Mouse (Mus musculus): ENCODE measurements at regions not wholly inside any gene's neighbourhood (a gene's known extent, or its start where the extent isn't known, plus 50 kb on each side); places are given as distances from the start of the nearest gene placed in this dataset.

- DNase-seq = no peak
Observed at GRCm38 (mm10) chr1:42755958-42756357, 60.4 kb downstream of the Pou3f3 start.

DNA sequence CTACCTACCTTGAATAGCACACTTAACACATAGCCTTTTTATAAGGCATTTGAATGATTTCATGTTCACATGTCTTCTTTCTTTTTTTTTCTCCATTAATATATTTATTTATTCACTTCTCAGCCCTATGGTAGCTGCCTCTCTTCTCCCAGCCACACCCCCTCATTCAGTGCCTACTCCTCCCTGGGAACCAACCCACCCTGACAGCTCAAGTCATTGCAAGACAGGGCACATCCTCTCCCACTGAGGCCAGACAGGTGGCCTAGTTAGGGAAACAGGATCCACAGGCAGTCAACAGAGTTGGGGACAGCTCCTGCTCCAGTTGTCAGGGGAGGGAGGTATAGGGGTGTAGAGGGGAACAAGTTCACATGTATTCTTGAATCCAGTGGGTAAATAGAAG is 60.9 kb downstream of the Pou3f3 start:
- DNase-seq = no peak

- no peak for DNase-seq
Observed at GRCm38 (mm10) chr1:42763447-42763846, 67.9 kb downstream of the Pou3f3 start.

DNA sequence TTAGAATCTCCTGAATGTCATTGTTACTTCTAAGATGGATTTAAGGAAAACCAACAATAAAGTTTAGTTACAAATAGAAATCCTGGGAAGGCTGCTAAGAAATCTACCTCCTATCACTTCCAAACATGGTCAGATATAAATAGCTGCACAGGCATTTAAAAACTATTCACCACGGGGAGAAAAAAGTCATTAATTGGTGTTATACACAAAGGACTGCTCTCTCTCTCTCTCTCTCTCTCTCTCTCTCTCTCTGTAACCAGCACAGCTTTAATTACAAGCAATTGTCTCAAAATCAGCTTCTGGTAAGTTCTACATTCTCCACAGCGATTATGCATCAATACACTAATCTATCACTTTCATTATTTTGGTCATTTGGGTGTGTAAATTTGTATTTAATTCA is 68.5 kb downstream of the Pou3f3 start:
- DNase-seq = no peak

- DNase-seq = no peak
Observed at GRCm38 (mm10) chr1:42770085-42770484, 74.5 kb downstream of the Pou3f3 start.

- peak; percentile 69 for DNase-seq
Observed at GRCm38 (mm10) chr1:42772000-42772399, 76.4 kb downstream of the Pou3f3 start.

DNA sequence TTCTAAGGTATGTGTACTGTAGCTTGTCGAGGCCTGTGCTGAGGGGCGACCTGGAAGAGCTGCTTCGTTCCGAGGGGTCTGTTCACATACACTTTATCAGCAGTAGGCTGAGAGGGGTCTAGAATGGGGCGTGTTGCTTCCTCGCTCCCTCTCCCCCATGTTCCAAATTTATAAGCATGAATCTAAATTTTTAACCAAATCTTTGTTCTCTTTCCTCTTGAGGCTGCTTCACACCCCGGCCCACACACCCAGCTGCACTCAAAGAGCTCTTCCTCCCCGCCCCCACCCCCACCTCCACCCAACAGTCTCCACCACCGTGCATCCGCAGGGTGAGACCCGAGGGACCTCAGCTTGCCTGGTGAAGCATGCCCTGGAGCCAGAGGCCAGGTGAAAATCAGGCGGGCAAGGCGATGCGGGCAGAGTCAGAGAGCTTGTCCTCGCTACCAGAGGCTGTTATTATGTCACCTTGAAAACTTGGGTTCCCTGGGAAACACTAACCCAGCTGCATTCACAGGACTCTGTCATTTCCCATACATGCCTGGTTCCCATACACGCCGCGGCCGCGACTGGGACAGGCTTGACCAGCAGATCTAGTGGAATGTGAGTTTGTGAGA is 77.1 kb upstream of the Mrps9 start:
- DNase-seq = no peak

DNA sequence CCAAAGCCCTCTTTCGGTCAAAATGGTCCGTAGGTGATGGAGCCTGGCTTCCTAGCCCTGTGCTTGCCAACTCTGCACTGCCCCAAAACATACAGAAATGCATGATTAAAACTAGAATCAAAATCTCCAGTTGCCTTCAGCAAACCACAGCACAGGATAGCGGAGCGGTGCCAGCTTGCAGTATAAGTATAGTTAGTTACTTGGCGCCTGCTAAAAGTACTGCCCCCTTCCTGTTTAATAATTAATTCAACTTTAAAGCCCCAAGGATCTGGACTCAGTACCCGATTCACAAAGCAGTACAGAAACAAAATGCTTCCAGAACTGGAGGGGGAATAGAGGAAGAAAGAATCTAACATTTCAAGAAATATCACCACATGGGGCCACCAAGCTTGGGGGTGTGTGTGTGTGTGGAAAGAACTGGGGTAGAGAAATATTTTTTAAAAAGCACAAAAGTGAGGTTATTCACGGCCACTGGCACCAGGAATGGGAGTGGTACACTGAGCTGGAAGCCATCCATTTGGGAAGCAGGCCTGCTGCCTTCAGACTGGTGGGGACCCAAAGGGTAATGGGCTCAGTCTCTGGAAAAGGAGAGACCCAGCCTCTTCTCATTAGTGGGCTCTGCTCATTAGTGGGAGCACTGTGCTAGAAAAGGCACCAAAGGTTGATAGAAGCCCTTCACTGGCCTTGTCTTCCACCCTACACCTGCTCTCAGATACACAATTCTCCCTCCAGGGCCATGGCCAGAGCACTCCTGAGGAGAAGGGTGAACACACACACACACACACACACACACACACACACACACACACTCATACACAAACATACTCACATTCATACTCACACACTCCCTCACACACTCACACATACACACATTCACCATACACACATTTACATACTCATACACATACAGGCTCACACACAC is 75.8 kb upstream of the Mrps9 start:
- DNase-seq = no peak

DNA sequence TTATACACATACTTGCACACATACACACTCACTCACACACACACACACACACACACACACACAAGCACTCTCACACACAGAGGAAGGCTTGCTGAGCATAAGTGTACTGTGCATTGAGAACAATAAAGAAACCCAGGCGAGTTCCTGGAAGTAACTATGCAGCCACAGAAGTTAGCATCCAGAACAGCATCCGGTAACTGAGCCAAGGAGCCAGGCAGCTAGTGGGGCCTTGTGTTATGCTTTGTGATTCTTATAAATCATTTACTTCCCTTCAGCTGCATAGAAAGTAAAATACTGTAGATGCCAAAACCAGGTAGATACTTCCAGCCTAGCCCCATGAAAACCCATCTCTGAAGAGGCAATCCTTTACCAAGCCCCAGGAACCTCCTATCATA is 75.1 kb upstream of the Mrps9 start:
- no peak for DNase-seq

- no peak for DNase-seq
Observed at GRCm38 (mm10) chr1:42777416-42777815, 73.6 kb upstream of the Mrps9 start.

GRCm38 (mm10) chr1:42779761-42780160 is 71.3 kb upstream of the Mrps9 start:
- DNase-seq = peak; percentile 68

GRCm38 (mm10) chr1:42780266-42780665 is 70.8 kb upstream of the Mrps9 start:
- no peak for DNase-seq

- no peak for DNase-seq
Observed at GRCm38 (mm10) chr1:42781533-42781932, 69.5 kb upstream of the Mrps9 start.

GRCm38 (mm10) chr1:42783072-42783672 is 67.9 kb upstream of the Mrps9 start:
- DNase-seq = no peak

- DNase-seq = no peak
Observed at GRCm38 (mm10) chr1:42787240-42787639, 63.8 kb upstream of the Mrps9 start.

GRCm38 (mm10) chr1:42788413-42788812 is 62.6 kb upstream of the Mrps9 start:
- DNase-seq = no peak
